Mouse (Mus musculus) forebrain, postnatal 0 days (tissue): ENCODE measurements around the gene Ice1. TPM values are rescaled to one million over a fixed set of nuclear protein-coding genes. Genes with fewer than 3 reads are reported as not detected.
A peak's percentile ranks its signal among the peaks of the same experiment; 100 is the strongest.

Experiments used
- ATAC-seq: fragments of 200-750 bp; cut with Nextera tagmentation; 2 replicates; pipeline ENCODE4 v1.8.0; 2017; ENCODE audit warnings: mild to moderate bottlenecking, moderate library complexity
- DNase-seq: peaks from one replicate; pipeline ENCODE4 v3.0.0-alpha.2; 2015
- H3K27ac ChIP-seq: fragments of 300-500 bp; sonication (generic); 2 replicates; pipeline ENCODE4 v1.5.1; 2014; ENCODE audit warnings: low read depth, mild to moderate bottlenecking, antibody characterized with exemption, low read length, moderate library complexity, mixed read lengths
- H3K27me3 ChIP-seq: fragments of 300-500 bp; sonication (generic); 2 replicates; pipeline ENCODE4 v1.6.1; 2014; ENCODE audit warnings: mild to moderate bottlenecking, low read length, mixed read lengths; ENCODE audit not compliant: insufficient read depth
- H3K36me3 ChIP-seq: fragments of 300-500 bp; sonication (generic); 2 replicates; pipeline ENCODE4 v1.6.1; 2014; ENCODE audit warnings: mild to moderate bottlenecking, moderate library complexity; ENCODE audit not compliant: insufficient read depth
- H3K4me1 ChIP-seq: fragments of 300-500 bp; sonication (generic); 2 replicates; pipeline ENCODE4 v1.6.1; 2014; ENCODE audit warnings: antibody characterized with exemption; ENCODE audit not compliant: insufficient read depth
- H3K4me2 ChIP-seq: fragments of 300-500 bp; sonication (generic); 2 replicates; pipeline ENCODE4 v1.6.1; 2014; ENCODE audit warnings: low read depth, mild to moderate bottlenecking, moderate library complexity
- H3K4me3 ChIP-seq: fragments of 300-500 bp; sonication (generic); 2 replicates; pipeline ENCODE4 v1.5.1; 2014; ENCODE audit warnings: low read depth, low read length, mixed read lengths
- H3K9ac ChIP-seq: fragments of 300-500 bp; sonication (generic); 2 replicates; pipeline ENCODE4 v1.6.1; 2014; ENCODE audit warnings: mild to moderate bottlenecking
- H3K9me3 ChIP-seq: fragments of 300-500 bp; sonication (generic); 2 replicates; pipeline ENCODE4 v1.6.1; 2016; ENCODE audit warnings: low read length
- CTCF ChIP-seq: sonication (generic); IDR thresholded peaks from 2 replicates; pipeline ENCODE4 v1.5.1; 2016; ENCODE audit warnings: antibody characterized with exemption, control low read depth, low read depth
- WGBS: fragments of 180-500 bp; shearing (Covaris S2); extraction: QIAGEN DNeasy Blood & Tissue Kit; methylation state at CpG from one replicate; pipeline ENCODE4 v1.1.7; 2014; 5-methylcytosine and 5-hydroxymethylcytosine counted together
- polyA plus RNA-seq: library from polyadenylated mRNA; unstranded; fragments of >200 nt; fragmentation: Nextera tagmentation; extraction: Ambion mirVana; gene quantifications from 2 replicates; pipeline ENCODE4 v1.2.1, GENCODE M21; 2015
- total RNA-seq: library from RNA; depleted of rRNA; stranded (reverse); fragments of >200 nt; gene quantifications from 2 replicates; pipeline ENCODE4 v1.2.3, GENCODE M21; 2014

Gene Ice1
- total and polyA plus RNA-seq, 2 experiments from 2014 or later: 21.0 to 82.5 TPM

DNA sequence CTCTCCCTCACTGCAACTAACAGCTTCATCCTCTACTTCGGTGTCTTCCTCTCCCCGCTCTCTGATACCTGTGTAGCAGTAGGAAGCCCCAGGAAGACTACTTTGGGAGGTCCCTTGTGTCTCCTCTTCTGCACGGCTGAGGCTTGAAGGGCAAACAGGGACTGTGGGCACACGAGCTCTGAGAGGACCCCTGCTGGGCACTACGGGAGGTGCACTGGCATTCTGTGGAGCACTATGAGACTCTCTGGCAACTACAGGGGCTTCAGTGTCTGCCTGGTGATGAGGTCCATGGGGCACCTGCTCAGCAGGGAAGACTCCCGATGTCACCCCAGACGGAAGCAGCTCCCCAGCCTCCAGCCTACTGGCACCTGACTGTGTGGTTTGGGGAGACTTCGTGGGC is 32.7 kb downstream of the Ice1 start:
- WGBS: 80% methylated on average over 8 of the region's 8 CpGs
- DNase-seq: no peak
- Histone ChIP-seq H3K36me3 (peaks cover 90% of the 10 kb centered on the region), H3K4me1 (no peaks in the 10 kb centered on the region), H3K9ac (no peak overlapping the region), H3K4me3 (no peak overlapping the region), H3K9me3 (no peaks in the 10 kb centered on the region), H3K4me2 (no peak overlapping the region), H3K27ac (no peak overlapping the region), H3K27me3 (no peaks in the 10 kb centered on the region)
- TF ChIP-seq CTCF: peak; percentile 41; the same call in 1 of the 2 replicates
- ATAC-seq: peak; percentile 41

DNA sequence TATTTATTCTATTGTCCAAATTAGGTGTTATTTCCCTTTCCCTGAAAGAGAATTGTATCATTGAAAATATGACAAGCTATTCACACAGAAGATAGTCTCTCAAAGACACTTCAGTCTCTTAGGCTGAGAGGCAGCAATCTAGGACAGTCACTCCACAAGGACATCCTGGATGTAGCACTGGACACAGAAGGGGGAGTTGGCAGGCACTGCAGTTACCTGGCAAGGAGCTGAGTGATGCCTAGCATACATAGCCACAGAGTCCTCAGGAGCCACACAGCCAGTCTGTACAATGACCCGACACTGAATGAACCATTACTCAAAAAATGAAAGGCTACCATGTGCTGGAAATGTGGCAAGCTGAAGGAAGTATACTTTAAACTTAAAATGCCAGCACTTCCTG is 35.9 kb downstream of the Ice1 start:
- no peaks in the 10 kb centered on the region for H3K27me3 ChIP-seq
- 93% methylated on average over 1 of the region's 1 CpGs for WGBS
- H3K9me3 ChIP-seq: no peaks in the 10 kb centered on the region
- no peak overlapping the region for H3K4me2 ChIP-seq
- no peak for DNase-seq
- no peak for TF ChIP-seq CTCF
- H3K4me3 ChIP-seq: no peak overlapping the region
- H3K9ac ChIP-seq: no peak overlapping the region
- no peaks in the 10 kb centered on the region for H3K4me1 ChIP-seq
- no peak overlapping the region for H3K27ac ChIP-seq
- ATAC-seq: no peak
- H3K36me3 ChIP-seq: peaks cover 67% of the 10 kb centered on the region

DNA sequence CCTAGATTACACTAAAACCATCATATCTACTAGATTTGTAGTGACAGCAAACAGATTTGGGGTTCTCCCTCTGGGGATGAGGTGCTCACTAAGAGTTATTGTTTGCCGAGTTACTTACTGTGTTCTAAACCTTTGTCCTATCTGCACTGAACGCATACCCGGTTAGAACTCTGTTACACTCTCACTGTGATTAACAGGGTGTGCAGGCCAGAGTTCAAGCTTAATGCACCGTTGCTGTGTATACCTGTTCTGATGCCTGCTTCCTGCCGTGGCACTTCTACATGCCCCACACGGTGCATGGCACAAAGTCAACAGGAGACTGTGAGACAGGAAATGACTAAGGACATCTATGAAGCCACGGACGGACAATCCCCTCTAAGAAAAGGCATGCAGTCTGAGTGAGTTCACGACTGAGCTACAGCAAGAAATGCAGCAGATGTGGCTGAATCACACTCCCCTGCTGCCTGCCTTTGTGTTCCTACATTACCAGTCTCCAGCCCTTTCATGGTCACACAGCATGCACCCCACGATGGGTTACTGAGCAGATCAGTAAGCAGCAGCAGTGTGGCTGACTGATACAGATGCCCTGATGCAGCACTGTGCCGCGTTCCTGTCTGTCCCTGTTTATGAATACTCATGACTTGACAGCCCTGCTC is 37.3 kb downstream of the Ice1 start:
- Histone ChIP-seq H3K9me3 (no peaks in the 10 kb centered on the region), H3K27me3 (no peaks in the 10 kb centered on the region), H3K9ac (no peak overlapping the region), H3K4me1 (no peaks in the 10 kb centered on the region), H3K4me3 (no peak overlapping the region), H3K4me2 (no peak overlapping the region), H3K27ac (no peak overlapping the region), H3K36me3 (peaks cover 67% of the 10 kb centered on the region)
- WGBS: 79% methylated on average over 12 of the region's 12 CpGs
- ATAC-seq (no peak), DNase-seq (no peak)
- TF ChIP-seq CTCF: no peak

DNA sequence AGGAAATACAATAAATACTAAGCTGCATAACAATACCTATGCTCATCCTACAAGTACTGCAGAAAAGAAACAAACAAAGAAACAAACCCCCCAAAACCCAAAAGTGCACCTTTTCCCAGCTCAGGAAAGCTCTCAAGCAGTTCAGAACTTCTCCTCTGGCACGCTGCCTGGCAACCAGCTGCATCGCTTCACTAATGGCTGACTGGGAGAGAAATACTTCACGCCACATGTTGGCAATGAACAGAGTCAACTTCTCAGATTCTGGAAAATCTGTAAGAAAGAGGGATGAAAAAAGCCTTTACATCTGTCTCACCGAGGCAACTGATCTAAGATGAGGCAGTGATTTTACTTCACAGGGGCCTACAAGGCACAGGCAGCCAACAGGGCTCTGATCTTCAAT is 38.5 kb downstream of the Ice1 start:
- no peak for DNase-seq
- Histone ChIP-seq H3K4me1 (no peaks in the 10 kb centered on the region), H3K36me3 (peaks cover 67% of the 10 kb centered on the region), H3K4me2 (no peak overlapping the region), H3K9ac (no peak overlapping the region), H3K9me3 (no peaks in the 10 kb centered on the region), H3K4me3 (no peak overlapping the region), H3K27me3 (no peaks in the 10 kb centered on the region), H3K27ac (no peak overlapping the region)
- ATAC-seq: no peak
- TF ChIP-seq CTCF: no peak
- WGBS: 67% methylated on average over 4 of the region's 4 CpGs

DNA sequence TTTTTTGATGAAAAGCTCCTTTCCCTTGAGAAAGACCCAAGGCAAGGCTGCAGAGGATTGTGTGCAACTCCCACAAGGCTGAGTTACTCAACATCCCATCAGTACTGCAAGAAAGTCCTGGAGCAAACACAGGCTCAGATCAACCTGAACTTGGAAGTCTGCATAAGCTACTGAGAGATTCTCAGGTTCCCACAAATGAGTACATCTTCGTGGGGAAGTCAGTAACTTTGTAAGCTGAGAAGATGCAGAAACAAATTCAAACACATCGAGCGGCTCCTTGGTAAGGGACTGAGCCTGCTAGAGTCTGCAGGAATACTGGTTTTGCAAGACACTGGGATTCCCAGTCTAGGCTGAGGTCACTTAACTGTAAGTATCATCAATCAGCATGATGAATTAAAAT is 40.5 kb downstream of the Ice1 start:
- H3K27me3 ChIP-seq: no peaks in the 10 kb centered on the region
- no peaks in the 10 kb centered on the region for H3K9me3 ChIP-seq
- ATAC-seq (no peak), DNase-seq (no peak)
- peaks cover 67% of the 10 kb centered on the region for H3K36me3 ChIP-seq
- H3K4me3 ChIP-seq: no peak overlapping the region
- no peak overlapping the region for H3K4me2 ChIP-seq
- 95% methylated on average over 3 of the region's 3 CpGs for WGBS
- no peak overlapping the region for H3K9ac ChIP-seq
- H3K4me1 ChIP-seq: no peaks in the 10 kb centered on the region
- H3K27ac ChIP-seq: no peak overlapping the region
- TF ChIP-seq CTCF: no peak

DNA sequence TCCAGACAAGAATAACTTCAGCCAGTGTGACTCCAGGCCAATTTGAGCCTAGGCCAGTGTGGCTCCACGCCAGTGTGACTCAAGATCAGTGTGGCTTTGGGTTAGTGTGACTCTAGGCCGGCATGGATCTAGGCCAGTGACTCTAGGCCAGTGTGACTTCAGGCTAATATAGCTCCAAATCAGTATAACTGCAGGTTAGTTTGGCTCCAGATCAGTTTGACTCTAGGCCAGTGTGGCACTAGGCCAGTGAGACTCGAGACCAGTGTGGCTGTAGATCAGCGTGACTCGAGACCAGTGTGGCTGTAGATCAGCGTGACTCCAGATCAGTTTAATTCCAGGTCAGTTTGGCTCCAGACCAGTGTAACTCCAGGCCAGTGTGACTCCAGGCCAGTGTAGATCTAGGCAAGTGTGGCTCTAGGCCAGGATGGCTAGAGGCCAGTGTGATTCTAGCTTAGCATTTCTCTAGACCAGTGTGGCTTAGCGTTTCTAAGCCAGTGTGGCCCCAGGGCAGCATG is 47.1 kb downstream of the Ice1 start:
- Histone ChIP-seq H3K4me2 (no peak overlapping the region), H3K27ac (no peak overlapping the region), H3K27me3 (no peaks in the 10 kb centered on the region), H3K4me3 (no peak overlapping the region), H3K4me1 (no peaks in the 10 kb centered on the region), H3K9me3 (no peaks in the 10 kb centered on the region), H3K36me3 (peaks cover 68% of the 10 kb centered on the region), H3K9ac (no peak overlapping the region)
- TF ChIP-seq CTCF: no peak
- DNase-seq: no peak
- WGBS: 75% methylated on average over 7 of the region's 7 CpGs
- no peak for ATAC-seq

DNA sequence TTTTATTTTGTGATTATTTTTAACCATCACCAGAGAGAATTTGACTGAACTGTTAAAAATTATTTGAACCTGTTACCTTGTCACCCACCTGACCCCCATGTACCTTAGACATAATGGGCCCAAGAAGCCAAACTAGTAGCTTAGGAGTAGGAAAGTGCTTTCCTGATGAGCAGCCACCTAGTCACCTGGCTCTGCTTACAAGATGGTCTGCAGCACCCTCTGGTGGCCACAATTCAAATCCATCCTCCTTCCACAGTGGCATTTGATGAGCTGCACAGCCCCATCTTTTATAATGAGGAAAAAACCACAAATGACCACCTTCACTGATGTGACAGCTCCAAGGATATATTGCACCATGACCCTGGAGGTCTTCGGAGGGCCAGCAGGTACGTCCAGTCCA is 50.5 kb downstream of the Ice1 start:
- no peak overlapping the region for H3K4me2 ChIP-seq
- no peak overlapping the region for H3K27ac ChIP-seq
- H3K9ac ChIP-seq: no peak overlapping the region
- TF ChIP-seq CTCF: peak; percentile 94
- H3K36me3 ChIP-seq: peaks cover 40% of the 10 kb centered on the region
- ATAC-seq (peak; percentile 77), DNase-seq (peak; percentile 84)
- H3K4me1 ChIP-seq: no peaks in the 10 kb centered on the region
- H3K4me3 ChIP-seq: no peak overlapping the region
- WGBS: 72% methylated on average over 2 of the region's 2 CpGs
- H3K27me3 ChIP-seq: no peaks in the 10 kb centered on the region
- no peaks in the 10 kb centered on the region for H3K9me3 ChIP-seq
